Mouse (Mus musculus) left cerebral cortex, postnatal 10 days (tissue): ENCODE data around the gene Scamp3. TPM values are rescaled to one million over a fixed set of nuclear protein-coding genes. Genes with fewer than 3 reads are reported as not detected.
"Not testable (repeated sequence)": the region's sequence is repeated elsewhere in the genome, so short reads cannot be mapped to it uniquely, and the experiment has no call there.

ENCODE experiments used
- DNase-seq, 2 experiments: peaks; one replicate each; pipeline ENCODE4 v3.0.0; 2021 to 2022; ENCODE audit warnings: low spot score in 2 of 2, mixed read lengths in 1 of 2; ENCODE audit errors: extremely low spot score in 1 of 2
- intact Hi-C: fragments of 180-260 bp; cut with DNase I; formaldehyde crosslinking; loops from one replicate; pipeline ENCODE4 v1.15.1; 2025
- total RNA-seq, 2 experiments: library from RNA; stranded (reverse); gene quantifications; 2 replicates each; pipeline ENCODE4 v1.2.3; 2021

The Scamp3 gene
- total RNA-seq, 2 experiments from 2014 or later, result 80.5 to 81.1 TPM

- intact Hi-C loops, result no loop called here
- DNase-seq, result peak; percentile 84
Measured at GRCm38 (mm10) chr3:89215853-89216252, 38.6 kb downstream of the Scamp3 start.

GRCm38 (mm10) chr3:89216407-89216806 is 39.1 kb downstream of the Scamp3 start:
- intact Hi-C loops, DNase-seq: not testable (repeated sequence)

GRCm38 (mm10) chr3:89218271-89218670 is 41.0 kb downstream of the Scamp3 start:
- intact Hi-C loops, result no loop called here
- no peak for DNase-seq

GRCm38 (mm10) chr3:89219546-89219945 is 42.3 kb downstream of the Scamp3 start:
- intact Hi-C loops, result no loop called here
- no peak for DNase-seq

- DNase-seq, result no peak
- intact Hi-C loops, result no loop called here
Measured at GRCm38 (mm10) chr3:89221167-89221566, 43.9 kb downstream of the Scamp3 start.

GRCm38 (mm10) chr3:89224796-89225195 is 47.5 kb downstream of the Scamp3 start:
- intact Hi-C loops, result no loop called here
- DNase-seq, result peak in 1 of 2 experiments; percentile 27

- intact Hi-C loops, result no loop called here
- DNase-seq, result peak in 1 of 2 experiments; percentile 17
Measured at GRCm38 (mm10) chr3:89225321-89225815, 48.1 kb downstream of the Scamp3 start.

GRCm38 (mm10) chr3:89225918-89226317 is 48.6 kb downstream of the Scamp3 start:
- DNase-seq, result peak; percentile 39 to 69
- intact Hi-C loops, result no loop called here

- peak in 1 of 2 experiments; percentile 25 for DNase-seq
- intact Hi-C loops, result no loop called here
Measured at GRCm38 (mm10) chr3:89226361-89226760, 49.1 kb downstream of the Scamp3 start.

GRCm38 (mm10) chr3:89226900-89227299 is 49.6 kb downstream of the Scamp3 start, which contains the start of gene Mtx1:
TSS of gene Mtx1 (minus strand) at chr3:89227088.
- DNase-seq, result peak in 1 of 2 experiments; percentile 55
- intact Hi-C loops, result no loop called here

- intact Hi-C loops, result no loop called here
- peak; percentile 94 for DNase-seq
Measured at GRCm38 (mm10) chr3:89227307-89228179, 50.3 kb downstream of the Scamp3 start.

- peak; percentile 69 to 87 for DNase-seq
- intact Hi-C loops, result no loop called here
Measured at GRCm38 (mm10) chr3:89228180-89228549, 50.9 kb downstream of the Scamp3 start.

- DNase-seq, result peak in 1 of 2 experiments; percentile 27
- intact Hi-C loops, result no loop called here
Measured at GRCm38 (mm10) chr3:89228836-89229235, 51.6 kb downstream of the Scamp3 start, which contains the start of gene Muc1. TSS of gene Muc1 (plus strand) at chr3:89229057.

GRCm38 (mm10) chr3:89229276-89229675 is 52.0 kb downstream of the Scamp3 start:
- no peak for DNase-seq
- intact Hi-C loops, result no loop called here

- intact Hi-C loops, result no loop called here
- no peak for DNase-seq
Measured at GRCm38 (mm10) chr3:89230561-89230960, 53.3 kb downstream of the Scamp3 start.

- intact Hi-C loops, result no loop called here
- no peak for DNase-seq
Measured at GRCm38 (mm10) chr3:89231345-89231744, 54.1 kb downstream of the Scamp3 start.

GRCm38 (mm10) chr3:89231772-89232275 is 54.6 kb downstream of the Scamp3 start:
- DNase-seq, result peak in 1 of 2 experiments; percentile 45
- intact Hi-C loops, result no loop called here
